In genomic region chr4:134786946-134787345, GRCm38 (mm10) we compare ENCODE assay signal across 11 mouse cellular contexts. TPM values are rescaled to one million over a fixed set of nuclear protein-coding genes. Genes with fewer than 3 reads are reported as not detected.
DNase-seq lines count a peak whose midpoint lies in the region; ATAC-seq and TF ChIP-seq lines count a peak whose summit lies in the region.
"Had no signal": no experiment of that assay in that cellular context is flagged by ENCODE, and none has a peak within 500 bp of the region (broad histone marks: within the 10 kb centered on the region; RNA-seq: fewer than 3 reads in every experiment).

No protein-coding gene starts in this region.

- H3K4me1 ChIP-seq in heart, embryonic 16.5 days (ENCODE audit: control insufficient read depth, insufficient read depth, low read length) = no peaks in the 10 kb centered on the region

- no peak for DNase-seq in heart, postnatal 25 days (ENCODE audit: low spot score)
- peak; percentile 71 to 76 for DNase-seq in B cell, adult 2 months
- peak; percentile 81 to 85 for DNase-seq in natural killer cell, adult 2 months (ENCODE audit: low spot score in 2 of 2)
- DNase-seq in gastrocnemius, adult 8-10 months (ENCODE audit: low spot score in 2 of 2) = no peak
- no peak for DNase-seq in gastrocnemius, adult 2 months

- no peaks in the 10 kb centered on the region for H3K9me3 ChIP-seq in heart, embryonic 16.5 days (replicated peaks; ENCODE audit: control insufficient read depth, low read length)

- no peak overlapping the region for H3K9ac ChIP-seq in heart, embryonic 16.5 days (ENCODE audit: low read length)

- peak; percentile 42; the same call in 1 of the 2 replicates for ATAC-seq in heart, embryonic 16.5 days (replicated peaks; ENCODE audit: extremely low read depth, insufficient read depth, low FRiP score)
- peak; percentile 87 for ATAC-seq in common myeloid progenitor, adult 5-6 weeks (replicated peaks; ENCODE audit: low read depth, poor library complexity, severe bottlenecking)
- no peak for ATAC-seq in erythroblast, adult 5-6 weeks (replicated peaks; ENCODE audit: low FRiP score, poor library complexity, severe bottlenecking)
- ATAC-seq: midbrain, embryonic 16.5 days had no signal

- no peak overlapping the region for H3K4me3 ChIP-seq in heart, embryonic 16.5 days (ENCODE audit: low read length)
- H3K4me3 ChIP-seq in gastrocnemius, adult 2 months = no peak overlapping the region

- intact Hi-C loops in heart, postnatal 25 days (cut with DNase I) = no loop called here
- intact Hi-C loops in gastrocnemius, adult 2 months (cut with DNase I) = no loop called here

- no peak for TF ChIP-seq CTCF in gastrocnemius, adult 2 months (IDR thresholded peaks at IDR 0.05)

- no peak overlapping the region for H3K4me2 ChIP-seq in heart, embryonic 16.5 days (ENCODE audit: low read depth, low read length)

- no peaks in the 10 kb centered on the region for H3K36me3 ChIP-seq in heart, embryonic 16.5 days (ENCODE audit: control insufficient read depth, insufficient read depth)

- H3K27ac ChIP-seq in heart, embryonic 16.5 days (ENCODE audit: low read length) = no peak overlapping the region
- no peak overlapping the region for H3K27ac ChIP-seq in gastrocnemius, adult 2 months
- H3K27ac ChIP-seq: kidney, postnatal 0 days; stomach, postnatal 0 days had no signal

- 34% methylated on average over 10 of the region's 10 CpGs for WGBS in heart, embryonic 16.5 days

- H3K27me3 ChIP-seq in heart, embryonic 16.5 days (ENCODE audit: control insufficient read depth, insufficient read depth, low read length) = no peaks in the 10 kb centered on the region

RNA-seq across cellular contexts. Expression of gene Ldlrap1, which starts 19.1 kb away (rescaled TPM):
- 14.7 and 15.8 TPM in 2 replicates for polyA plus RNA-seq in heart, embryonic 16.5 days (2015; fragmentation: Nextera tagmentation; extraction: Ambion mirVana)
- 10 to 100 TPM; 14.1 to 15.5 TPM for total RNA-seq in heart, postnatal 25 days (2021)
- 8.7 and 9.6 TPM in 2 replicates for total RNA-seq in common myeloid progenitor, adult 5-6 weeks (2017)
- 5.6 and 10.9 TPM in 2 replicates for total RNA-seq in erythroblast, adult 5-6 weeks (2015; ENCODE audit: low replicate concordance)
- 4.7 and 6.6 TPM in 2 replicates for total RNA-seq in erythroblast, adult 5-6 weeks (2017; ENCODE audit: low replicate concordance)
- total RNA-seq in gastrocnemius, adult 8-10 months (2022) = 1 to 10 TPM; 4.3 to 7.7 (median 5.3) TPM
- total RNA-seq in gastrocnemius, adult 2 months (2021) = 1 to 10 TPM; 5.7 to 6.6 TPM

Comparison
In these comparisons a context has a peak if more than half of its experiments do, and no peak if none do; other contexts are left out.
1. DNase-seq: peak in B cell, adult 2 months (2 of 2) and natural killer cell, adult 2 months (2 of 2); none in heart, postnatal 25 days (single experiment), gastrocnemius, adult 8-10 months (0 of 2) and gastrocnemius, adult 2 months (single experiment).